Comparison of ENCODE assay signal across 9 mouse cellular contexts in the genomic region with DNA sequence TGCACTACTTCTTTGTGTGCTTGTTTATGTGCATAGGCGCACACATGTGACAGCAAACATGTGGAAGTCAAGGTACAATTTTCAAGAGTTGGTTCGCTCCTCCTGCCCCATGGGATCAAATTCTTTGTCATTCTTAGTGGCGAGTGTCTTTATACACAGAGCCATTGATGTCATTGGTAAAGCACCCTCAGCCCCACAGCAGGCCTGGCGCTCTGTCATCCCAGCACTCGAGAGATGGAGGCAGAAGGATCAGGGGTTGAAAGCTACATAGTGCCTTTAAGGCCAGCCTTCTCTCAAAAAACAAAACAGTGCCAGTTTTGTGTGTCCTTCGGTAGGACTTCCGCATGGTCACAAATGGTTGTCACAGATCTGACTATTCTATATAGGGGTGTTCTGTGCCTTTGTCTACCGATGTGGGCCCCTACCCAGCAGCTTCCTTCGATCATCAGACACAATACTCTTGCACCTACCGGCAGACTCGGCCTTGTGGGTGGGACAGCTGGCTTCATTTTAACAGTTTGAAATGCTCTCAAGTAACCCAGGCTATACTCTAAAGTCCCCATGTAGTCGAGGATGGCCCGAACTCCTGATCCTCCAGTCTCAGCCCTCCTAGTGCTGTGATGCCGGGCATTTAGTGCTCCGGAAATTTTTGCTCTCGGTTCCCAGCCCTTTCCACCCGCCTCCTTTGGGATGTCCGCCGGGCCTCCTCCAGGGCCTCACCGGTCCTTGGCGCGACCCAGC. TPM values are rescaled to one million over a fixed set of nuclear protein-coding genes. Genes with fewer than 3 reads are reported as not detected.
DNase-seq lines count a peak whose midpoint lies in the region; ATAC-seq lines count a peak whose summit lies in the region.
"Had no signal": no experiment of that assay in that cellular context is flagged by ENCODE, and none has a peak within 500 bp of the region (broad histone marks: within the 10 kb centered on the region; RNA-seq: fewer than 3 reads in every experiment).

No protein-coding gene starts in this region.

- H3K4me3 ChIP-seq in forebrain, embryonic 13.5 days, result peak overlapping the region; percentile 77
- peak overlapping the region; percentile 87 for H3K4me3 ChIP-seq in liver, embryonic 13.5 days (replicated peaks)

- peaks cover 24% of the 10 kb centered on the region for H3K36me3 ChIP-seq in forebrain, embryonic 13.5 days (ENCODE audit: poor library complexity, severe bottlenecking)
- peaks cover 22% of the 10 kb centered on the region for H3K36me3 ChIP-seq in liver, embryonic 13.5 days

- DNase-seq in heart, adult 11 months, result peak; percentile 94
- no peak for DNase-seq in heart, postnatal 25 days (ENCODE audit: low spot score)
- peak; percentile 19 for DNase-seq in CD4-positive helper T cell, adult 2 months (ENCODE audit: low read depth, low spot score)
- no peak for DNase-seq in liver, embryonic 13.5 days
- no peak for DNase-seq in frontal cortex, postnatal 36 days (ENCODE audit: low spot score in 2 of 2)
- DNase-seq in c-Kit-positive CD71-positive TER-119-positive erythroid progenitor cells, embryonic 14.5 days (ENCODE audit: low spot score), result no peak
- no peak for DNase-seq in layer of hippocampus, adult 9-11 months

- no peaks in the 10 kb centered on the region for H3K9me3 ChIP-seq in forebrain, embryonic 13.5 days (replicated peaks)
- no peaks in the 10 kb centered on the region for H3K9me3 ChIP-seq in liver, embryonic 13.5 days (replicated peaks)

- intact Hi-C loops in heart, postnatal 25 days (cut with DNase I), result no loop called here

- peaks cover 29% of the 10 kb centered on the region for H3K4me1 ChIP-seq in forebrain, embryonic 13.5 days
- peaks cover 40% of the 10 kb centered on the region for H3K4me1 ChIP-seq in liver, embryonic 13.5 days (replicated peaks)

- ATAC-seq in forebrain, embryonic 13.5 days, result 0 out of 2 replicates have a peak, but pooled peaks have one; percentile 0
- ATAC-seq in liver, embryonic 13.5 days (ENCODE audit: low read depth), result no peak

- WGBS in forebrain, embryonic 13.5 days, result 22% methylated on average over 22 of the region's 22 CpGs
- 25% methylated on average over 22 of the region's 22 CpGs for WGBS in liver, embryonic 13.5 days (ENCODE audit: insufficient replicate concordance)

- peak overlapping the region; percentile 76 for H3K9ac ChIP-seq in forebrain, embryonic 13.5 days
- H3K9ac ChIP-seq in liver, embryonic 13.5 days, result peak overlapping the region; percentile 81

- H3K4me2 ChIP-seq in forebrain, embryonic 13.5 days, result peak overlapping the region; percentile 74
- peak overlapping the region; percentile 96 for H3K4me2 ChIP-seq in liver, embryonic 13.5 days

- no peaks in the 10 kb centered on the region for H3K27me3 ChIP-seq in forebrain, embryonic 13.5 days
- H3K27me3 ChIP-seq in liver, embryonic 13.5 days, result no peaks in the 10 kb centered on the region
- H3K27me3 ChIP-seq: Patski had no signal

- peak overlapping the region; percentile 86 for H3K27ac ChIP-seq in forebrain, embryonic 13.5 days
- peak overlapping the region; percentile 70 for H3K27ac ChIP-seq in liver, embryonic 13.5 days

RNA-seq across cellular contexts. Expression of gene Ndufa11, which starts 1.5 kb away (rescaled TPM):
- total RNA-seq in heart, postnatal 25 days (2021), result 100 to 1,000 TPM; 913 to 934 TPM
- 433 and 459 TPM in 2 replicates for polyA plus RNA-seq in forebrain, embryonic 13.5 days (2015; fragmentation: Nextera tagmentation; extraction: Ambion mirVana)
- 229 and 268 TPM in 2 replicates for polyA plus RNA-seq in liver, embryonic 13.5 days (2015; fragmentation: Nextera tagmentation; extraction: Ambion mirVana)

RNA-seq across cellular contexts. Expression of gene Vmac, which starts 1.7 kb away (rescaled TPM):
- 1 to 10 TPM; 5.0 to 5.2 TPM for total RNA-seq in heart, postnatal 25 days (2021)
- polyA plus RNA-seq in forebrain, embryonic 13.5 days (2015; fragmentation: Nextera tagmentation; extraction: Ambion mirVana), result 14.0 and 16.7 TPM in 2 replicates
- 2.6 and 3.2 TPM in 2 replicates for polyA plus RNA-seq in liver, embryonic 13.5 days (2015; fragmentation: Nextera tagmentation; extraction: Ambion mirVana)

RNA-seq across cellular contexts. Expression of gene Nrtn, which starts 41.2 kb away (rescaled TPM):
- 10 to 100 TPM; 25.7 to 28.8 TPM for total RNA-seq in heart, postnatal 25 days (2021)
- polyA plus RNA-seq in forebrain, embryonic 13.5 days (2015; fragmentation: Nextera tagmentation; extraction: Ambion mirVana), result 1.7 TPM in 2 replicates
- 1.00 and 1.0 TPM in 2 replicates for polyA plus RNA-seq in liver, embryonic 13.5 days (2015; fragmentation: Nextera tagmentation; extraction: Ambion mirVana)

RNA-seq across cellular contexts. Expression of gene Ranbp3, which starts 43.0 kb away (rescaled TPM):
- total RNA-seq in heart, postnatal 25 days (2021), result 10 to 100 TPM; 35.7 to 37.5 TPM
- polyA plus RNA-seq in forebrain, embryonic 13.5 days (2015; fragmentation: Nextera tagmentation; extraction: Ambion mirVana), result 112 and 123 TPM in 2 replicates
- 49.6 and 50.8 TPM in 2 replicates for polyA plus RNA-seq in liver, embryonic 13.5 days (2015; fragmentation: Nextera tagmentation; extraction: Ambion mirVana)

RNA-seq across cellular contexts. Expression of gene Dus3l, which starts 48.5 kb away (rescaled TPM):
- total RNA-seq in heart, postnatal 25 days (2021), result 10 to 100 TPM; 18.3 to 18.8 TPM
- 50.0 and 56.9 TPM in 2 replicates for polyA plus RNA-seq in forebrain, embryonic 13.5 days (2015; fragmentation: Nextera tagmentation; extraction: Ambion mirVana)
- 17.2 and 17.5 TPM in 2 replicates for polyA plus RNA-seq in liver, embryonic 13.5 days (2015; fragmentation: Nextera tagmentation; extraction: Ambion mirVana)

Comparison
In these comparisons a context has a peak if more than half of its experiments do, and no peak if none do; other contexts are left out.
1. DNase-seq: peak in heart, adult 11 months (single experiment) and CD4-positive helper T cell, adult 2 months (single experiment); none in heart, postnatal 25 days (single experiment), liver, embryonic 13.5 days (single experiment), frontal cortex, postnatal 36 days (0 of 2), c-Kit-positive CD71-positive TER-119-positive erythroid progenitor cells, embryonic 14.5 days (single experiment) and layer of hippocampus, adult 9-11 months (single experiment).